Mouse (Mus musculus) right cerebral cortex, adult 2 months (tissue): ENCODE results near the gene Cemip2.

ENCODE experiments used
- DNase-seq, 2 experiments: peaks; one replicate each; pipeline ENCODE4 v3.0.0; 2021 to 2022; ENCODE audit warnings: low spot score in 2 of 2

Gene Cemip2

DNA sequence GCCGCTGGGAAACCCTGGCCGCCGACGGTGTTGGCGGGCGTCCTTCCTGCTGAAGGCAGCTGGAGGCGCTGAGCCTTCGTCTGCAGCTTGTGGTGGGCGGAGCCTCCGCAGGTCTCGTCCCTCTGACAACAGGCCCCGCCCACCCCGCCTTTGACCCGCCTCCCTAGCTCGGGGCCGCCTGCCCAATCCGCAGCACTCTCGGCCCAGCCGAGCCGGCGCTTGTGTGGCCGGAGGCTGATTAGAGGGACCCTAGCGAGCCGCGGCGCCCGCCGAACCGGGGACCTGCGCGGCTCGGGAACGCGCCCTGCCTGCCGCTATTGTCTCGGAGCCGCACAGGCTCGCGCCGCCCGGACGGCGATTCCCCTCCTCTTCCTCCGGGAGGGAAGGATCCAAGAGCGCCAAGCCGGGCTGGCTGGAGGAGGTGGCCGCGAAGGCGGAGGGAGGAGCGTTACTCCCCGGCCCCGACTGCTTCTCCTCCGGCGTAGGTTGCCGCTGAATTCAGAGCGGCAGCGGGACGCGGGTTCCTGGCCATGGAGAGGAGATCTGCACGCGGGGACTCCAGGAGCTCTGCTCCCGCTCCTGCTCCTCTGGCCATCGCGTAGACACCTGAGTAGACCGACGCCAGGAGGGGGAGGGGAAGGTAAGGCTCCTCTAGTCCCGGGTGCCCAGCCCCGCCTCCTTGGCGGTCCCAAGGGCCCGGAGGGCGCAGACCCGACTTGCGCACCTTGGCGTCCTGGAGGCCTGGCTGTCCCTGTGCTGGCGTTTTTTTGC, at the start of gene Cemip2:
Cemip2 (plus strand) TSS at position 196 of the 771 bp plus-strand sequence.
- peak; percentile 91 to 94 for DNase-seq

DNA sequence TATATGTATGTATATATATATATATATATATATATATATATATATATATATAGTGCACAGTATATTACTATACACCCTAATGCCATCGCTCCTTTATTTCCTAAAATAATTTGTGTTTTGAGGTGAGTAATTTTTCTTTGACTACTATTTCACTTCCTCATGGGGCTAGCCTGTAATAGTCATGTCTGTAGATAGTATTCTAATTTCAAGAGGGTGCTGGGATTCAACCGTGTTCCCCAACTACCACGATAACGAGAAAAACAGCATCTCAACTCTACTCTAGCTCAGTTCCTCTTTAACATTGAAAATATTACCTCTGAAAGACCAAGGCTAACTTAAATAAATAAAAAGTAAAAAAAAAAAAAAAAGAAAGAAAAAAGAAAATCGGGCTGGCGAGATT, 49.8 kb upstream of the Cemip2 start:
- DNase-seq: no peak

DNA sequence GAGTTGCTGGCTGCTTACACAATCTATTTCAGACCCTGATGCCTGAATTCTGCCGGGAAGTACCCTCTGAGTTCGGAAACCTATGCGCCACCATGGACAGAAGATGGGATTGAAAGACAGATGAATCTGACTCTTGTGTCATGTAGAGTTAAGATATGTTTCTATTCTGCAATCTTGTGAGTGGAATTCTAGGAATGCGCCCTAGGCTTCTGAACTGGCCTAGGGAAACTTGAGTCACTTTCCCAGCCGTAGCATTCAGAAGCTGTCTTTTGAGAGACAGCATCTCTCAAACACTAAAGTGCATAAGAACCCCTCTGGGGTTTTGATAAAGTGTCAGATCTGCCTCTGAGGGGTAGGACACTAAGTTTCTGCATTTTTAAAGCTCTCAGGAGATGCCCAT, 46.3 kb upstream of the Cemip2 start:
- DNase-seq: no peak

DNA sequence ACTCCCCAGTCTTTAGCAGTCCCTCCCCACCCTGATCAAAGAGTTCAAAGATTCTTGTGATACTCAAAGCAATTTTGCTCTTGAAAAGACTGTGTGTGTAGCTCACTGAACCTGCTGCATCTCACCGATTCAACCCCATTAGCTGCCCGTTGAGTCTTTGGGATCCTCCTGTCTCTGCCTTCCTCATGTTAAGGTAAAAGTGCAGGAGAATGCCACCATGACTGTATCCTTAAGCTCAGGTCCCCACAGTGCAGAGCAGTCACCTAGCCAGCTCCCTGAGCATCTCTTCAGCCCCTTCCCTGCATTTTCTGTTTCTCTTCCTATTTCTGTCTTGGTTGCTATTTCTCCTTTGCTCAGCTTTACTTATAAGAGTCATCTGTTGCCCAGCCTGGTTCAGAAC, 45.0 kb upstream of the Cemip2 start:
- DNase-seq: no peak

DNA sequence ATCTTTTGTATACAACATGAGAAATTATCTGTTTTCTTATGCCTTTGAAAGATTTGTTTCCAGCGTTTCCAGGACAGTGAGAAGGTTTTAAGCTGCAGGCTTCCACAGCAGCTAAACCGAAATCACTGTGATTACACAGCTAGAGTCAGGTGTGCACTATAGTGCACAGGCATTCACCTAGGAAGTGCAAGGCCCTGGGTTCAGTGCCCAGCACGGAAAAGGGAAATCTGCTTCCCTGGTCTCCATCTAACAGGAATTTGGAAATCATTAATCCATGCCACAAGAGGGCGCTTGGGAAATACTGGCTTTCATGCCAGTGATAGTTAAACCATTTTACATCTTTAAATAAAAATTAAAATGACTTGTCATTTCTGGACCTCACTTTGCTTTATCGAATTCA, 44.0 kb upstream of the Cemip2 start:
- DNase-seq: peak; percentile 45 to 70

DNA sequence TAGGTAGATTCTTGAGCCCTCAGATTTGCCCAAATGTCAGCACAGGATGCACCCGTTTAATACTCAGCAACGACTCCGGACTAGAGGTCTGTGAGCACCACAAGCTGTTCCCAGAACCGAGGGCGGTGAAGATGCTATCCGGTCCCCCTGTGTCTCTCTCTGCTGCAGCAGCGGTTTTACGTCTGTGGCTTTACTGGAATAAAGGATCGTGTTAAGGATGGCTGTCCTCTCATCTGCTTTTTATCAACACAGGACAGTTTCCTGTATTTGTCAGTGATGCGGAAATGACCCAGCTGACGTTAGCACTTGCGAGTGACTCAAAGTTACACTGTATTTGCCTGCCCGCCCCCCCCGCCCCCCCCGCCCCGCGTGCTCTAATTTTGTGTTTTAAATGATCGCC, 40.7 kb upstream of the Cemip2 start:
- DNase-seq: no peak

DNA sequence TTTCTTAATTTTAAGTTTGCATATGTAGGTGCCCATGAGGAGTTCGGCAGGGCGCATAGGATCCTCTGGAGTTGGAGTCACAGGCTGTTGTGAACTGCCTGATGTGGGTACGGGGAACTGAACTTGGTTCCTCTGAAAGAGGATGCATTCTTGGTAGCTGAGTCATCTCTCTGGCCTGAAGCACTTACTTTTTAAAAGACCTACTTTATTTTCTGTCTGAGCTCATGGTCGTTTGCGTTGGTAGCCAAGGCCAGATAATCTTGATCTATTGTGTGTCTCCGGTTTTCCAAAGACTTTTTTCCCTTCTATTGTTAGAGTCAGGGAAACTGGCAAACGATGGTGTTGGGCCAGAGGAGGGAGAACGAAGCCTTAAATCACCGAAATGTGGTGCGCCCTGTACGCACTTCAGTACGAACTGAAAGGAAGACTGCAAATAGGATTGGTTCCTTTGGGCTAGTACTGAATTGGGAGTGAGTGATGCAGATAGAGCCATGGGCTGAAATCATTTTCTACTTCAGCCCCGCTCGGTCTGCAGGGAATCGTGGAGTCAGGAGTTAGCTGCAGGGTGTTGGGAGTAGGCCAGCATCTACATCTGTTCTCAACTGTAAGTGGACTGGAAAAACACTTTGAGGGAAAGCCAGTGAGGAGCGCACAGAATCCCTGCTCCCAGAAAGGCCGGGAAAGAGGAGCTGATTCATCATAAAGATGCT, 40.1 kb upstream of the Cemip2 start:
- DNase-seq: peak; percentile 56 to 60

DNA sequence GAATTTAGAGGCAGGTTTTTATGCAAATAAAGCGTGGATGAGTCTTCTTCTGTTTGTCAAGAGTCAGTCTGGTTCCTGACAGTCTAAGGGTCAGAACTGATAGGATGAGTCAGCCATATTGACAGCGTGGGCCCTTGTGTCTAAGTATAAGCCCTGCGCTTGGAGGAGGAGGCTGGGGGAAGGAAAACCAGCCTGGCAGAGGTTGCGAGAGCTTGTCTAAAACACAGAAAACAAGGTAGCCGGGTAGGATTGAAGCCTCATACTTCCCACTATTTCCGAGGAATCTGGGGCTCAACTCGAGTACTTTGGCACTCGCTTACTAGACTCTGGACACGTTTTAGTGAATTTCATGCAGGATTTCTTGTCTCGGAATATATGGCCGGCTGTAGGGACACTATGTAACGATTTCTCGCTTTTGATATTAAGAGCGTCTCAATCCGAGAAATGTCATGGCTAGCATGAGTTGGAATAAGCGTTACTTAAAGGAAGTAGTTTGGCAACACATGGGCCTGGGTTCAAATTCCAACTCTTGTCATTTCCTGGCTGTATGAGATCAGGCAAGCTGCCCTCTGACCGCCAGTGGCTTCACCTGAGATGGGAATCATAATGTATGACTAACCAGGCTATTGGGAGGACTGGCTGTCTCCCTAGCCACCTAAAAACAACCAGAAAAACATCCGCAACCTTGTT, 39.4 kb upstream of the Cemip2 start:
- DNase-seq: peak; percentile 42 to 44

DNA sequence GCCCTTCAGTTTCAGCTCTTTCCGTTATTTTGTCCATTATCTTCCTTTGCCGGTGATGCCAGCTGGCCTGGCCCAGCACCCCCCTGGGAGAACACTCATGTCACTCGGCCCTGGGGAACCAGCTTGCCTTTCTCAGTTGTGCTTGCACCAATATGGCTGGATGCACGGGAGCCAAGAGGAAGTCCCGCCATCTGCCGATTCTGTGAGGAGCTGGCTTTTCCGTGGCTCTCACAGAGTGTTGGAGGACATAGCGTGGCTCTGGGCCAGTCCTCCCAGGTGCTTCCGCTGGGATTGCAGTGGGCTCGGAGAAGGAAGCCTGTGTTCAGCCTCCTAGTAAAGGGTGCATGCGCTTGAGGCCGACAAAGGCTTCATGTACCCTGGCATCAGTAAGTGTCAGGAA, 36.0 kb upstream of the Cemip2 start:
- peak; percentile 21 to 52 for DNase-seq

DNA sequence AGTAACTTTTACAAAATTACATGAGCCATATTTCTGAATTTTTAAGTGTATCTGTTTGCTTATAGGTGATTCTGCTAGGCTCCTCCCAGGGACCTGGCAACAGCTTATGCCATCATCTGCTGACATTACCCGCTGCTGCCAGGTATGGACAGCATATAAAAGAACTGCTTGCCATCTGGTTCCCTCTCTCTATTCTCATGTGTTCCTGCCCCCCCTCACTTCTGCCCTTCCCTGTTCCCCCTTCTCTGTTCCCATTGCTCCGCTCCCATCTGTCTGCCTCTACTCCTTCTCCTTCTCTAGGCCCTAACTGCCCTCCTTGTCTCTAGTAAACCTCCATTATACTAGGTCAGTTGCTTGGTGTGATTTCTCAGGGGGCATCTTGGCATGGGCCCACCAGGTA, 32.6 kb upstream of the Cemip2 start:
- no peak for DNase-seq

DNA sequence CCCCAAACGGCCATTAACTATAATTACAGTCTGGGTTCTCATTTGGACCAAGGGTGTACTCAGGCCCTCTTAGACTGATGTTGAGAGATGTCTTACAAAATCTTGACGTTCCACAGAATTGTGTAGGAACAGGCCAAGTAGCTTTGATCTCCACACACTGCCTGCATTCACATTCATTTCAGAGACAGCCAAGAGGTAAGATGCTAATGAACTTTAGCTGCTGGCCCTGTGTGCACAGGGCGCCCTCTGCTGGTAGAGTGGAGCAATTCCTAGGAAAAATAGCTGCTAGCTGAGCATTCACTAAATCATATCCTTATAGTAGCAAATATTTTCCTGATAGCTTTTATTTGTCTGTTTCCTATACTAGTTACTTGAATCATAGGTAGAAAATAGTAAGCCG, 30.8 kb upstream of the Cemip2 start:
- DNase-seq: peak; percentile 70 to 76

DNA sequence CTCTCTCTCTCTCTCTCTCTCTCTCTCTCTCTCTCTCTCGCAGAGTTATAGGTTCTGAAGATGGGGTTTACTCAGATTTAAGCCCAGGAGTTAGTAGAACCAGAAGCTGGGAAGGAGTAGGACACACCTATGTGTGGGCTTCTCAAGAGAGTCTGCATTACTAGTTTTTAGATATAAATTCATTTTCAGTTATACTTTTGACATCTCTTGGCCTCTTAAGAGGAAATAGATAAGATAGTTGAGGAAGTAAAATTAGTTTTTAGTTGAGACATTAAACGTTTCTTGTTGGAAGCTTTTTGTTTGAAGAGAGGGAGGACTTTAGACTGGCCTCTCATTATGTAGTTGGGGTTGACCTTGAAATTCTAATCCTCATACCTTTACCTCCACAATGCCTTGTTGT, 28.0 kb upstream of the Cemip2 start:
- DNase-seq: no peak

DNA sequence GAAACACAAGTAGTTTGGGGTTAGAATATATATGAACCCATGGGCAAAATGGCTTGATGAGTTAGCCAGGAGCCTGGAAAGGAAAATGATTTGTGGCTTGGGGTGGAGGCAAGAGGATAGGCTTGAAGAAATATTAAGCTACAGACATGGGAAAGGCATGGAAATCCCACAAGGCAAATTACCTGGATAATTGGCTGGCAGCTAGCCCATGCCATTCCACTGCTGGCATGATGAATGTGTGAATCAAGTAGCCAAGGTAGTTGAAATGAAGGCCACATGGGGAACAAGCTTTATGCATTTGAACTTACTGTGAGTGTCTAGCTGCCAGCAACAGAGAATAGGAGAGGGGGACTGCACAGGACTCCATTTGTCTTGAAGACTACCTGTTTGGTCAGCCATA, 16.5 kb upstream of the Cemip2 start:
- DNase-seq: no peak

DNA sequence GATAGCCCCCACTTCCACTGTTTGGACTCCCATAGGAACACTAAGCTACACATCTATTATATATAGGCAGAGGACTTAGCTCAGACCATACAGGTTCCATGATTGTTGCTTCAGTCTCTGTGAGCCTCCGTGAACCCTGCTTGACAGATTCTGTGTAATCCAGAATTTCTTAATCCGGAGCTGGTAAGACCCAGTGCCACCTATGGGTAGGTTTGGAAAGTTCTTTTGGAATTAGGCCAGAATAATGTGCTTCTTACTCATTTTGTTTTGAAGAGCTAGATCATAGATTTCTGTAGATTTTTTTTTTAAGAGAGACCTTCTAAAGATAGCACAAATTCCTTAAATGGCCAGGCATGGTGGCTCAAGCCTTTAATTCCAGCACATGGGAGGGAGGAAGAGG, 14.1 kb upstream of the Cemip2 start:
- DNase-seq: no peak

DNA sequence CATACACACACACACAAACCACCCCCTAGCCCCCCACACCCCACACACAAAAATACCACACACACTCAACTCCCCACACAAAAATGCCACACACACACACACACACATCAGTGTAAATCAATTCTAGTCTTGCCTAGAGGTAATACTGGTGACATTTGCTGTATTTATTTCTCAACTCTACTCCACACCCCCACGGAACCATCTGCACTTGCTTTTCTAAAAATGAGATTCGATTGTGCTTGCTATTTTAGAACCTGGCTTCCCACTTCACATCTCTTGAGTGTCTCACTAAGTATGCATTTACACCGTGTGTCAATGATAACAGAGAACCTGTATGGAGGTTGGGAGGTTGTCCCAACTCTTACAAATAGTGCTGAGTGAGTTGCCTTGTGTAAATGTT, 13.4 kb upstream of the Cemip2 start:
- DNase-seq: peak; percentile 74 to 78

DNA sequence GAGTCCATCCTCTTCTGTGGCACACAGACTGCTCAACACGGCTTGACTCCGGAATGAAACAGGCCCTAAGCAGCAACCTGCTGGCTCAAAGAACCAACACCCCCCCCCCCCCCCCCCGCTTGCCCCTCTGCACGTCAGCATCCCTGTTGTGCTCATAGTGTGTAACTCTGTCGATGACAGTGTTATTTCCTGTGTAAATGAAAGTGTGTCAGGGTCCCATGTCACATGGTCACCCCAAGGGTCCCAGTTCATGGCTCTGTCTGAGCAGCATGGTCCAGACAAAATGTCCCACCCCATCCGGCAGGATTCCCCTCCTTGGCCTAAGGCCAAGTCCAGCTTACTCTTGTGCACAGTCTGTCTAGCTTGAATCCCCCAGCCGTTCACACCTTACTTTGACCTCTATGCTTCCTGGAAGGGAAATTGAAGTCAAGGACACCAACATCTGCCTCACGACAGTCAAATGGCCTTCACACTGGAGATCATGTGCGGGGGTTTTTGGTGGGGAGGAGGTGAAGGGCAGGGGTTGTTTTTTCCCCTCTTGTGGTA, 10.6 kb upstream of the Cemip2 start:
- no peak for DNase-seq

DNA sequence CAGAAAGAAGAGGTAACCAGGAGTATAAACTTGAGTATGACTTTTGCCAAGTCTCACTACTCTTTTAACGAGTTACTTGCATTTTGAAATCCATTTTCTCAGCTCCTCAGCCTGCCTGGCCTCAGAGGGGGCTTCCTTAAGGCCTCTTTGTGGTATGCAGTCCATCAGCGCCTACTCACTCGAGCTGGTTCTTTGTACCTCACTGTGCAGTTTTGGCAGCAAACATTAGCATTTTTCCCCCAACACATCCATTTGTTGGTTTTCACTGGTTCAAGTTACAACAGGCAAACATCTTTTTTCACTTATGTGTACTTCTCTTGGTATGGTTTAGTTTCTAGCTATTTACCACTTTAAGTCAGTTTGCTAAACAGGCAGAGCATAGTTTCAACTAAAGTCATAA, 8.3 kb upstream of the Cemip2 start:
- no peak for DNase-seq

DNA sequence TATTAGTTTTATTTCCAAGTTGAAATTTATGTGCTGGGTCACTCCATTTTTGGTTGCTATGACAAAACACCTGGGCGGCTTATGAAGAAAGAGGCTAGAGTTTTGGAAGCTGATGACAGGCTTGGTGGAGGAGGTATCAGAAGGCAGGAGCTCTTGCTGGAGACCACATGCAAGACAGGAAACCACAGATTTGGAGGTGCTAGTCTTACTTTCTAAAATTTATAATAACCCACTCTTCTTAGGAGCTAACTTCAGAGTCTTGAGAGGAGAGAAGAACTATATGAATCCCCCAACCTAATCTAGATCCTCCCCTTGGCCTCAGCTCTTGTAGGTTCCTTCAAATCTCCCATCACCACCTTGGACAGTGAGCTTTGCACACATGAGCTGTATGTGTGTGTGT, 6.6 kb upstream of the Cemip2 start:
- no peak for DNase-seq

DNA sequence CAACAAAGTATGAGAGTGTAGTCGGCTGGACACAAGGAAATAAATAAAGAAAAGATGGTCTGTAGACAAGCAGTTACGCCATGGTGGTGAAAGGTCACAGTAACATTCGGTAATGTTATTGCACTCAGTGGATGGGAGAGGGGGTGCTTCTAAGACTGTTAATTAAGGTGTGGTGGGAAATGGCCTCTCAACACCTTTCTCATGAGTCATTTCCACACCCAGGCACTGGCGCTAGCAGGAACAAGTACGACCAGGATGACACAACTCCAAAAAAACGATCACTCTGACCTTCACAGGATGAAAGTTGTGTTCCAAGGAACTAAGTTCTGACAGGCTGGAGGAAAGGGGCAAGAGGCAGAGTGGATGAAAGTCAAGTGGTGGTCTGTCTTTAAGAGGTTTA, 4.5 kb upstream of the Cemip2 start:
- no peak for DNase-seq

DNA sequence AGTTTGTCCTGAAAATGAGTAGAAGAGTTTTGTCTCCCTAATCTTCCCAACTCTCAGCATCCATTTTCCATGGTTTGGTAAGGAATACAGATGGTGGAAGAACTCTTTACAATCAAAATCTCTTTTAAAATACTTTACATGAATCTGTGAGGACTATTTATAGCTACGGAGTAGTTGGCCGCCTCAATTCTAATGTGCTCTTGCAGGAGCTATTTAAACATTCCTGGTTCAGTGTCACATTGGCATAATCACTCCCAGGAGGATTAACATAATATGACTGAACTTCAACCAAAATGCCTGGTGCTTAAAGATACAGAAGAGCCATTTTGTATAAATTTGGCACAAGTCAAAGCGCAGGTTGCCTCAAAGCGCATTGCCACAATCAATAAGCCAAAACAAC, 2.5 kb upstream of the Cemip2 start:
- no peak for DNase-seq

DNA sequence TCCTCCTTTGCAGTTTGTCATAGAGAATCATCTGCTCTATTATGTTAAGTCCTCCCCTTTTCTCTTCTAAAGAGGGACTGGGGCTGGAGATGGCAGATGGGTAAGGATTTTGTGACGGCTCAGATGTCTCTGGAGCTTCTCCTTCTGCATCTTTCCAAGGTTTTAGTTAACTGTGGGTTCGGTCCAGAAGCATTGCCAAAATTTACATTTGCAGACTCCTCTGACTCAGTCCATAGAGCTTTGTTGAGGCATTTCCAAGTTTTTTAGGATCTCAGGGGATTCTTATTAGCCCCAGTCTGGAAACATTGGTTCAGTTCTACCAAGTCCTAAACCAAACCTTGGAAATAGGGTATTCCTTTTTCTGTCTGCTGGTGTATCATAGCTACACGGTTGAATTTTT, 1.5 kb upstream of the Cemip2 start:
- no peak for DNase-seq

DNA sequence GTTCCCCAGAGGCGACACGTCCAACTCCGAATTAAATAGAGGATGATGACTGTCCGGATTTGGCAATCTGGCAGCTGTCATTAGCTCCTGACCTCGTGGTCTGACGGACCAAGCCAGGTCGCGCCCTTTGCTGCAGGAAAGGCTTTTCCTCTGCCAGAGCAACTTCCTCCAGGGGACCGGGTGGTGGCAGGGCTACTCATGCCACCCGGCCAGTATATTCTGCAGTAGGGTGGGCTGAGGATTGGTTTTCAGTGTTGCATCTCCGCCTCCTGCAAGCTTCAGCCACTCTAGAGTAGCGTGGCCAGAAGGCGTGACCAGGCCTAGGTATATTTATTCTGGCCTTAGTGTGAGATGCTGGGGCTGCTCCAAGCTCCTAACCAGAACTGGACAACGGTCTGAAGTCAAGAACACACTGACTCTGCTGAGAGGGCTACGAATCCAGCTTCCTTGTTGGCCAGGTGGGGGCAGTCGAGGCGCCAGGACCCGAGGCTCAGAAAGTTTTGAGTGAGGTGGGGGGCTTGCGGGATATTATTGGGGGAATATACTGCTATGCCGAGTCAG, 891 bp upstream of the Cemip2 start:
- no peak for DNase-seq
